Mouse (Mus musculus) forebrain, embryonic 13.5 days (tissue): ENCODE results near the gene Apbb2. TPM values are rescaled to one million over a fixed set of nuclear protein-coding genes. Genes with fewer than 3 reads are reported as not detected.
A peak's percentile ranks its signal among the peaks of the same experiment; 100 is the strongest.

Source experiments
- ATAC-seq: fragments of 200-750 bp; cut with Nextera tagmentation; 2 replicates; pipeline ENCODE4 v1.8.0; 2017
- H3K27ac ChIP-seq: fragments of 300-500 bp; sonication (generic); 2 replicates; pipeline ENCODE4 v1.5.1; 2015; ENCODE audit warnings: inconsistent platforms, mild to moderate bottlenecking, moderate library complexity
- H3K27me3 ChIP-seq: fragments of 300-500 bp; sonication (generic); 2 replicates; pipeline ENCODE4 v1.6.1; 2015; ENCODE audit warnings: mild to moderate bottlenecking, inconsistent platforms
- H3K36me3 ChIP-seq: fragments of 300-500 bp; sonication (generic); 2 replicates; pipeline ENCODE4 v1.6.1; 2015; ENCODE audit warnings: mild to moderate bottlenecking, inconsistent platforms; ENCODE audit not compliant: poor library complexity, severe bottlenecking
- H3K4me1 ChIP-seq: fragments of 300-500 bp; sonication (generic); 2 replicates; pipeline ENCODE4 v1.6.1; 2015; ENCODE audit warnings: inconsistent platforms
- H3K4me2 ChIP-seq: fragments of 300-500 bp; sonication (generic); 2 replicates; pipeline ENCODE4 v1.6.1; 2015; ENCODE audit warnings: inconsistent platforms, mild to moderate bottlenecking, moderate library complexity
- H3K4me3 ChIP-seq: fragments of 300-500 bp; sonication (generic); 2 replicates; pipeline ENCODE4 v1.5.1; 2015; ENCODE audit warnings: mild to moderate bottlenecking, inconsistent platforms
- H3K9ac ChIP-seq: fragments of 300-500 bp; sonication (generic); 2 replicates; pipeline ENCODE4 v1.6.1; 2015; ENCODE audit warnings: mild to moderate bottlenecking, inconsistent platforms
- H3K9me3 ChIP-seq: fragments of 300-500 bp; sonication (generic); replicated peaks from 2 replicates; pipeline ENCODE4 v1.6.1; 2016; ENCODE audit warnings: inconsistent platforms
- WGBS: fragments of 180-500 bp; shearing (Covaris S2); methylation state at CpG from one replicate; pipeline ENCODE4 v1.1.7; 2015; 5-methylcytosine and 5-hydroxymethylcytosine counted together
- polyA plus RNA-seq: library from polyadenylated mRNA; unstranded; fragments of >200 nt; fragmentation: Nextera tagmentation; extraction: Ambion mirVana; gene quantifications from 2 replicates; pipeline ENCODE4 v1.2.1, GENCODE M21; 2015

Apbb2 gene
- polyA plus RNA-seq, 1 experiment from 2014 or later = 63.0 TPM

GRCm38 (mm10) chr5:66528567-66528966 lies 90.0 kb downstream of the Apbb2 start:
- ATAC-seq = no peak
- Histone ChIP-seq H3K27ac (no peak overlapping the region), H3K4me3 (no peak overlapping the region), H3K9ac (no peak overlapping the region), H3K27me3 (no peaks in the 10 kb centered on the region), H3K4me1 (peaks cover 13% of the 10 kb centered on the region), H3K9me3 (no peaks in the 10 kb centered on the region), H3K36me3 (no peaks in the 10 kb centered on the region), H3K4me2 (no peak overlapping the region)
- WGBS = 33% methylated on average over 7 of the region's 7 CpGs

- no peak for ATAC-seq
- no peaks in the 10 kb centered on the region for H3K9me3 ChIP-seq
- no peak overlapping the region for H3K4me3 ChIP-seq
- H3K4me2 ChIP-seq = no peak overlapping the region
- peaks cover 14% of the 10 kb centered on the region for H3K4me1 ChIP-seq
- no peak overlapping the region for H3K27ac ChIP-seq
- 77% methylated on average over 8 of the region's 8 CpGs for WGBS
- no peaks in the 10 kb centered on the region for H3K27me3 ChIP-seq
- no peaks in the 10 kb centered on the region for H3K36me3 ChIP-seq
- no peak overlapping the region for H3K9ac ChIP-seq
Observed at GRCm38 (mm10) chr5:66527090-66527489, 91.5 kb downstream of the Apbb2 start.

- no peaks in the 10 kb centered on the region for H3K27me3 ChIP-seq
- WGBS = 82% methylated on average over 4 of the region's 4 CpGs
Observed at GRCm38 (mm10) chr5:66525002-66525401, 93.6 kb downstream of the Apbb2 start.

GRCm38 (mm10) chr5:66523681-66524503 lies 94.7 kb downstream of the Apbb2 start:
- no peak for ATAC-seq
- H3K27ac ChIP-seq = no peak overlapping the region
- no peaks in the 10 kb centered on the region for H3K9me3 ChIP-seq
- H3K36me3 ChIP-seq = no peaks in the 10 kb centered on the region
- 63% methylated on average over 16 of the region's 16 CpGs for WGBS
- H3K27me3 ChIP-seq = no peaks in the 10 kb centered on the region
- no peak overlapping the region for H3K4me3 ChIP-seq
- H3K4me2 ChIP-seq = no peak overlapping the region
- H3K4me1 ChIP-seq = peaks cover 14% of the 10 kb centered on the region
- no peak overlapping the region for H3K9ac ChIP-seq

More at GRCm38 (mm10) chr5:66525002-66525401, 93.6 kb downstream of the Apbb2 start:
- Histone ChIP-seq H3K9me3 (no peaks in the 10 kb centered on the region), H3K4me2 (no peak overlapping the region), H3K9ac (no peak overlapping the region), H3K36me3 (no peaks in the 10 kb centered on the region), H3K4me3 (no peak overlapping the region), H3K4me1 (peaks cover 14% of the 10 kb centered on the region), H3K27ac (no peak overlapping the region)
- no peak for ATAC-seq

- ATAC-seq = 0 out of 2 replicates have a peak, but pooled peaks have one; percentile 61
- Histone ChIP-seq H3K9me3 (no peaks in the 10 kb centered on the region), H3K4me1 (peaks cover 15% of the 10 kb centered on the region; the same call in 1 of the 2 replicates), H3K4me3 (no peak overlapping the region), H3K4me2 (no peak overlapping the region), H3K27me3 (no peaks in the 10 kb centered on the region), H3K9ac (no peak overlapping the region), H3K36me3 (no peaks in the 10 kb centered on the region), H3K27ac (no peak overlapping the region)
- 71% methylated on average over 2 of the region's 2 CpGs for WGBS
Observed at GRCm38 (mm10) chr5:66521250-66521649, 97.3 kb downstream of the Apbb2 start.

- Histone ChIP-seq H3K4me3 (no peak overlapping the region), H3K9me3 (no peaks in the 10 kb centered on the region), H3K36me3 (no peaks in the 10 kb centered on the region), H3K27ac (no peak overlapping the region), H3K4me2 (no peak overlapping the region), H3K4me1 (peaks cover 9% of the 10 kb centered on the region; the same call in 1 of the 2 replicates), H3K27me3 (no peaks in the 10 kb centered on the region), H3K9ac (no peak overlapping the region)
- WGBS = 74% methylated on average over 5 of the region's 5 CpGs
- ATAC-seq = no peak
Observed at GRCm38 (mm10) chr5:66519511-66519910, 99.1 kb downstream of the Apbb2 start.

GRCm38 (mm10) chr5:66518411-66519006 lies 100.1 kb downstream of the Apbb2 start:
- H3K4me2 ChIP-seq = no peak overlapping the region
- ATAC-seq = no peak

GRCm38 (mm10) chr5:66517503-66517902 lies 101.1 kb downstream of the Apbb2 start:
- no peak overlapping the region for H3K4me2 ChIP-seq
- ATAC-seq = no peak
- no peak overlapping the region for H3K9ac ChIP-seq
- no peaks in the 10 kb centered on the region for H3K36me3 ChIP-seq
- H3K4me3 ChIP-seq = no peak overlapping the region
- H3K9me3 ChIP-seq = no peaks in the 10 kb centered on the region
- H3K27me3 ChIP-seq = no peaks in the 10 kb centered on the region
- 80% methylated on average over 6 of the region's 6 CpGs for WGBS
- no peak overlapping the region for H3K27ac ChIP-seq
- H3K4me1 ChIP-seq = 0 out of 2 replicates have a peak, but pooled peaks cover 4% of the 10 kb centered on the region

More at GRCm38 (mm10) chr5:66518411-66519006, 100.1 kb downstream of the Apbb2 start:
- Histone ChIP-seq H3K27ac (no peak overlapping the region), H3K4me3 (no peak overlapping the region), H3K9me3 (no peaks in the 10 kb centered on the region), H3K9ac (no peak overlapping the region), H3K4me1 (peaks cover 5% of the 10 kb centered on the region; the same call in 1 of the 2 replicates), H3K36me3 (no peaks in the 10 kb centered on the region), H3K27me3 (no peaks in the 10 kb centered on the region)
- WGBS = 40% methylated on average over 14 of the region's 14 CpGs

- H3K27ac ChIP-seq = no peak overlapping the region
- ATAC-seq = no peak
- 95% methylated on average over 8 of the region's 8 CpGs for WGBS
- no peak overlapping the region for H3K4me2 ChIP-seq
- no peak overlapping the region for H3K4me3 ChIP-seq
- 0 out of 2 replicates have a peak, but pooled peaks cover 4% of the 10 kb centered on the region for H3K4me1 ChIP-seq
- H3K9me3 ChIP-seq = no peaks in the 10 kb centered on the region
- no peaks in the 10 kb centered on the region for H3K27me3 ChIP-seq
- no peak overlapping the region for H3K9ac ChIP-seq
- H3K36me3 ChIP-seq = no peaks in the 10 kb centered on the region
Observed at GRCm38 (mm10) chr5:66516311-66516710, 102.3 kb downstream of the Apbb2 start.

GRCm38 (mm10) chr5:66515271-66515670 lies 103.3 kb downstream of the Apbb2 start:
- H3K4me1 ChIP-seq = 0 out of 2 replicates have a peak, but pooled peaks cover 4% of the 10 kb centered on the region
- no peak overlapping the region for H3K27ac ChIP-seq
- no peak overlapping the region for H3K4me3 ChIP-seq
- H3K27me3 ChIP-seq = no peaks in the 10 kb centered on the region
- WGBS = 83% methylated on average over 10 of the region's 10 CpGs
- no peaks in the 10 kb centered on the region for H3K36me3 ChIP-seq
- ATAC-seq = no peak
- no peak overlapping the region for H3K4me2 ChIP-seq
- H3K9me3 ChIP-seq = no peaks in the 10 kb centered on the region
- H3K9ac ChIP-seq = no peak overlapping the region

GRCm38 (mm10) chr5:66514659-66515058 lies 103.9 kb downstream of the Apbb2 start:
- Histone ChIP-seq H3K4me1 (0 out of 2 replicates have a peak, but pooled peaks cover 4% of the 10 kb centered on the region), H3K27ac (no peak overlapping the region), H3K27me3 (no peaks in the 10 kb centered on the region), H3K36me3 (no peaks in the 10 kb centered on the region), H3K9me3 (no peaks in the 10 kb centered on the region), H3K4me2 (no peak overlapping the region), H3K9ac (no peak overlapping the region), H3K4me3 (no peak overlapping the region)
- no peak for ATAC-seq
- WGBS = 89% methylated on average over 6 of the region's 6 CpGs

GRCm38 (mm10) chr5:66513412-66513811 lies 105.2 kb downstream of the Apbb2 start:
- Histone ChIP-seq H3K27ac (no peak overlapping the region), H3K9ac (no peak overlapping the region), H3K4me1 (0 out of 2 replicates have a peak, but pooled peaks cover 1% of the 10 kb centered on the region), H3K4me3 (no peak overlapping the region), H3K4me2 (no peak overlapping the region), H3K9me3 (no peaks in the 10 kb centered on the region), H3K36me3 (no peaks in the 10 kb centered on the region), H3K27me3 (no peaks in the 10 kb centered on the region)
- no peak for ATAC-seq
